Mouse (Mus musculus): ENCODE results near the gene Pax8. TPM values are rescaled to one million over a fixed set of nuclear protein-coding genes. Genes with fewer than 3 reads are reported as not detected.

The Pax8 gene
- polyA plus RNA-seq, 1 experiment from 2014 or later = not detected

DNA sequence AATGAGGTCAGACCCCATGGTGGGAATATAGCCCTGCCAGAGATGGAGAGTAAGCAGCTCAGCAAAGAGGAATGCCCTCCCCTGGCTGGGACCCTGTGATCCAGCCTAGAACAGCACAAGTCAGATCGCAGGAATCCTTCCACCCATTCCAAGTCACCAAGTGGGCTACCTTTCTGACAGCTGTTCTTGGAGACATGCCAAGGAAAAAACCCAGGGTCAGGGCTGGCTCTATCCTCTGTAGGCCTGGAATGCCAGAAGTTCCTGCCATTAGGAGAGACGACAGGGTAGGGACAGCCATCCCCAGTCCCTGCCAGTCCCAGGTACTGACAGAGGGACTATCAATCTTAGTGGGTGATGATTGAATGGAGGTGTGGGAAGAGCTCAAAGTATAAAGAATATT lies 4.5 kb upstream of the Pax8 start:
- H3K4me1 ChIP-seq (replicated peaks) = no peaks in the 10 kb centered on the region
- no peak overlapping the region for H3K4me3 ChIP-seq (replicated peaks)
- H3K9ac ChIP-seq (replicated peaks) = no peak overlapping the region
- no peak overlapping the region for H3K4me2 ChIP-seq
- WGBS = 42% methylated on average over 2 of the region's 2 CpGs
- H3K9me3 ChIP-seq = no peaks in the 10 kb centered on the region
- ATAC-seq (ENCODE audit: insufficient number of reproducible peaks, insufficient read depth, low FRiP score, low TSS enrichment, low read depth) = no peak
- no peak overlapping the region for H3K27ac ChIP-seq
- H3K27me3 ChIP-seq = peaks cover 49% of the 10 kb centered on the region
- no peaks in the 10 kb centered on the region for H3K36me3 ChIP-seq

DNA sequence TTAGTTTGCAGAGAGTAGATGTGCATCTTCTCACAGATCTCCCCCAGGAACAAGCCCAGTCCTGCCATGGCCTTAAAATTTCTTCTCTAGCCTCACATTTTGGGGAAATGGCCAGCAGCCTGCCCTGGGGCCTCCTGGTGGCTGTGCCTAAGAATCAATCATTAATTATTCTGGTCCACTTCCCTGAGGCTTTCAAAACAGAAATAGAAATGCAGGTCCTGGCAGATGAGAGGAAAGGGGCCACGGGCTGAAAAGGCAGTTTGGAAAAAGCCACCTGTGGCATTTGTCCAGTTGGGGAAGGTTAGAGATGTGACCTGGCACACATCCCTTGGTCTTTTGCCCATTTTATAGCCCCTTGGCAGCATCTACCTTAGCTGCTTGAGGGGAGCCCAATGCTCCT lies 3.8 kb upstream of the Pax8 start:
- no peak for ATAC-seq (ENCODE audit: insufficient number of reproducible peaks, insufficient read depth, low FRiP score, low TSS enrichment, low read depth)
- Histone ChIP-seq H3K9me3 (no peaks in the 10 kb centered on the region), H3K4me1 (replicated peaks) (peaks cover 3% of the 10 kb centered on the region), H3K27ac (no peak overlapping the region), H3K4me3 (replicated peaks) (no peak overlapping the region), H3K4me2 (no peak overlapping the region), H3K9ac (replicated peaks) (no peak overlapping the region), H3K36me3 (no peaks in the 10 kb centered on the region), H3K27me3 (peaks cover 56% of the 10 kb centered on the region)
- 50% methylated on average over 1 of the region's 1 CpGs for WGBS

DNA sequence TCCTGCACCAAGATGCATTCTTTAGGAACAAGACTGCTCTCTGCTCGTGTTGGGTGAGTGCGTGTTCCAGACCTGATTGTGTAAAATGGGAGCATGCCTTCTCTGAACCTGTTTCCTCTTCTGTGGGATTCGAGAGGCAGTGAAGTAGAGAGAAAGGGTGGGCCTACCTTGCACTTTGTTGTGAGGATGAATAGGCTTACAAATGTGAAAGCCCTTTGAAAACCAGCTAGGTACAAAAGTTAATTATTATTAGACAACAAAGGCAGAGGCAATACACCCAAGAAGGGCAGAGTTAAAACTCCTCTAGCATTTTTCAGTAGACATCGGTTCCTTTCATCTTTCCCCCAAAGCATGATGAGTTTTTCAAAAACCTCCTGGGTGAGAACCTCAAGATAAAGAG lies 3.2 kb upstream of the Pax8 start:
- H3K27me3 ChIP-seq = peaks cover 62% of the 10 kb centered on the region
- no peak overlapping the region for H3K4me2 ChIP-seq
- no peak for ATAC-seq (ENCODE audit: insufficient number of reproducible peaks, insufficient read depth, low FRiP score, low TSS enrichment, low read depth)
- H3K27ac ChIP-seq = no peak overlapping the region
- peaks cover 8% of the 10 kb centered on the region for H3K4me1 ChIP-seq (replicated peaks)
- WGBS = 69% methylated on average over 4 of the region's 4 CpGs
- no peak overlapping the region for H3K9ac ChIP-seq (replicated peaks)
- no peak overlapping the region for H3K4me3 ChIP-seq (replicated peaks)
- no peaks in the 10 kb centered on the region for H3K9me3 ChIP-seq
- H3K36me3 ChIP-seq = no peaks in the 10 kb centered on the region

GRCm38 (mm10) chr2:24474514-24475378 lies 653 bp downstream of the Pax8 start:
- WGBS = 8% methylated on average over 29 of the region's 29 CpGs
- no peak overlapping the region for H3K27ac ChIP-seq
- H3K27me3 ChIP-seq = peaks cover 80% of the 10 kb centered on the region
- H3K4me2 ChIP-seq = peak overlapping the region; percentile 50
- no peaks in the 10 kb centered on the region for H3K9me3 ChIP-seq
- H3K4me1 ChIP-seq (replicated peaks) = peaks cover 10% of the 10 kb centered on the region
- peak overlapping the region; percentile 27 for H3K4me3 ChIP-seq (replicated peaks)
- no peak overlapping the region for H3K9ac ChIP-seq (replicated peaks)
- no peak for ATAC-seq (ENCODE audit: insufficient number of reproducible peaks, insufficient read depth, low FRiP score, low TSS enrichment, low read depth)
- H3K36me3 ChIP-seq = no peaks in the 10 kb centered on the region

DNA sequence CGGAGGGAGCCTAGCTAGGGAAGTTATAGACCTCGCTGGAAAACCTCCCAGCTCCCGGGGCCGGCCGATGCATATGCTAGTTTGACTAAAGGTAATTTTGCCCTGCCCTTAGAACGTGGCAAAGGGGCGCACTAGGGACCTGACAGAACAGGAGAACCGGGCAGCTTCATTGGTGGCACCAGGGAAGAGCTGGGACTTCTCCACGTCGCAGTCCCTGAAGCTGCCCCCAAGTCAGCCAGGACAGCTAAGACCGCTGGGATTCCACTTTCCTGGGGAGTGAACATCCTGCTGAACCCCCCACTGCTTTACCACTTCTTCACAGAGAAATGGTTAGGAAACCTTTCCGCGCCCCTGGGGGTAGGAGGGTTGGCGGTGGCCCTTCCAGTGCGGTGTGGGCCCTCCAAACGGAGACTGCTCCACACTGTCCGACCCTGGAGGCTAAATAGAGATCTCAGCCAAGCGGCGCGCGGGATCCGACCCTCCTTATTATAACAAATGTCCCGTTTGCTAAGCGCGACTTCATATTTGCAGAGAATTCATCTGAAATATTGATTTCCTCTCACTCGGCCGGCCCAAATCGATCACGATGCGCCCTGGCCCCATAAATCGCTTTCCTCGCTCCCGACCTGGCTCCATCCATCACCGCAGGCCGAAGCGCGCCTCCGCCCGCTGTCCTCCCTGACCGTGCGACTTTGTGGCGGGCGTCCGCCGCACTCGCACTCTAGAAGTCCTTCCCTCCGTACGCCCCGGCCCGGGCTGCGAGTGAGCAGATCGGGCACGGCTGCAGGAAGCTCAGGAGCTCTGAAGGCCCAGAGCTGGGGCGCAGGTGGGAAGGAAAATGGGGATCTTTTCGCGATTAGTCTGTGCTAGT lies 1.5 kb downstream of the Pax8 start:
- H3K27me3 ChIP-seq = peaks cover 80% of the 10 kb centered on the region
- no peaks in the 10 kb centered on the region for H3K36me3 ChIP-seq
- H3K4me2 ChIP-seq = peak overlapping the region; percentile 50
- peaks cover 10% of the 10 kb centered on the region for H3K4me1 ChIP-seq (replicated peaks)
- ATAC-seq (ENCODE audit: insufficient number of reproducible peaks, insufficient read depth, low FRiP score, low TSS enrichment, low read depth) = no peak
- H3K27ac ChIP-seq = no peak overlapping the region
- no peaks in the 10 kb centered on the region for H3K9me3 ChIP-seq
- no peak overlapping the region for H3K9ac ChIP-seq (replicated peaks)
- 1% methylated on average over 56 of the region's 56 CpGs for WGBS
- peak overlapping the region; percentile 27 for H3K4me3 ChIP-seq (replicated peaks)

- H3K9ac ChIP-seq (replicated peaks) = no peak overlapping the region
- no peak overlapping the region for H3K4me2 ChIP-seq
- 2% methylated on average over 11 of the region's 11 CpGs for WGBS
- peaks cover 10% of the 10 kb centered on the region for H3K4me1 ChIP-seq (replicated peaks)
- H3K9me3 ChIP-seq = no peaks in the 10 kb centered on the region
- no peaks in the 10 kb centered on the region for H3K36me3 ChIP-seq
- ATAC-seq (ENCODE audit: insufficient number of reproducible peaks, insufficient read depth, low FRiP score, low TSS enrichment, low read depth) = no peak
- no peak overlapping the region for H3K27ac ChIP-seq
- no peak overlapping the region for H3K4me3 ChIP-seq (replicated peaks)
- H3K27me3 ChIP-seq = peaks cover 85% of the 10 kb centered on the region
Observed at GRCm38 (mm10) chr2:24472677-24473076, 2.7 kb downstream of the Pax8 start.

DNA sequence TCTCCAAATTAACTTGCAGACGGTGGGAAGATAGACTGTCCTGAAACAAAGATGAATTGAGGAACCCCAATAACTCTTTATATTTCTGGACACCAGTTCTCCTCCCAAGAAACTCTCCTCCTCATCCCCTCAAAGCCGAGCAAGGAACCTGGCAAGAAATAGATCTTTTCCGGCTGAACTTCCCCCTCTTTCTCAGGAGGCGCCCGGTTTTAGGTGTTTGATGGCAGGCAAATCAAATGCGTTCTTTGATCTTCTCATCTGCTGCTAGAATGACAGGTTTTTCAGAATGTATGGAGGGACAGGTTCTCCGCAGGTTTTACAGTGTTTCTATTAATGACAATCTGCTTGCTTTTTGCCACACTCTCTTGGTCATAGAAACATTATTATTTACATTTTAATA lies 3.3 kb downstream of the Pax8 start:
- no peaks in the 10 kb centered on the region for H3K36me3 ChIP-seq
- H3K4me1 ChIP-seq (replicated peaks) = peaks cover 10% of the 10 kb centered on the region
- no peak for ATAC-seq (ENCODE audit: insufficient number of reproducible peaks, insufficient read depth, low FRiP score, low TSS enrichment, low read depth)
- H3K27ac ChIP-seq = no peak overlapping the region
- whole genome bisulfite sequencing = under 1% methylated on average over 7 of the region's 7 CpGs
- H3K4me2 ChIP-seq = no peak overlapping the region
- peaks cover 86% of the 10 kb centered on the region for H3K27me3 ChIP-seq
- H3K9ac ChIP-seq (replicated peaks) = no peak overlapping the region
- H3K4me3 ChIP-seq (replicated peaks) = no peak overlapping the region
- H3K9me3 ChIP-seq = no peaks in the 10 kb centered on the region

DNA sequence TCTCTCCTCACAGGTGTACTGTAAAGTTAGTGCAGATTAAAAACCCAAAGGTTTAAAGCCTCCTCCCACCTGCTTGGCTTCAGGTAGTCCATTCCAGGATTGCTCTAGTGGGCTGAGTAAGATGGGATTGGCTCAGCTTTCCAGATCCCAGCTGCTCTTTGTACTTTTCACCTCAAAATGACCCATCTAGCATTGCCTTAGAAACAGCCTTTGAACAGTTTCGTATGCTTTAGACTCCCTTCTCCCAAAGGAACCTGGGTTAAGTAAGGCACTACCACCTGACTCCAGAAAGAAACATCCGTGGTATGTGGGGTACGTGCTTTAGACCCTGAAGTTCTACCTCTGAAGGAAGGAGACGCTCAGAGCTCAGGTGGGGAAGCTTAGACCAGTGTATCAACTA lies 6.3 kb downstream of the Pax8 start:
- Histone ChIP-seq H3K4me1 (replicated peaks) (peaks cover 7% of the 10 kb centered on the region), H3K4me2 (no peak overlapping the region), H3K27ac (no peak overlapping the region), H3K4me3 (replicated peaks) (no peak overlapping the region), H3K36me3 (no peaks in the 10 kb centered on the region), H3K27me3 (peaks cover 58% of the 10 kb centered on the region), H3K9me3 (no peaks in the 10 kb centered on the region), H3K9ac (replicated peaks) (no peak overlapping the region)
- WGBS = 55% methylated on average over 4 of the region's 4 CpGs
- no peak for ATAC-seq (ENCODE audit: insufficient number of reproducible peaks, insufficient read depth, low FRiP score, low TSS enrichment, low read depth)

DNA sequence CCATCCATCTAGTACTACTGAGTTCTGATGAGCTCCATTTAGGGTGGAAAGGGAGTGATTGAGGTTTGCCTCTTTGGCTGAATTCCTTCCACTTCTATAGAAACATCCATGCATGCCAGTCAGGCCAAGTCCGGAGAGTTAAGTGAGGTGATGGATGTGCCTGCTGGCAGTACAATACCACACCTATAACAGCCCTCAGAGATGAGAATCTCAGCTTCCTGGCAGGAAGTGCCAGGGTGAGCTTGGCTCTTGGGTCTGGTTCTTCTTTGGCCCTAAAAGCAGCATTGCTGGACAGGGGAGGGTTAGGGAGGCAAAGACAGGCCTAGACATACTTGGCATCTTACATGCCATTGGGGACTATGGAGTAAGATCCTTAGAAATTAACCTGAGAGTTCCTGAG lies 7.0 kb downstream of the Pax8 start:
- 0 out of 2 replicates have a peak, but pooled peaks cover under 1% of the 10 kb centered on the region for H3K4me1 ChIP-seq (replicated peaks)
- H3K9ac ChIP-seq (replicated peaks) = no peak overlapping the region
- no peaks in the 10 kb centered on the region for H3K36me3 ChIP-seq
- H3K27me3 ChIP-seq = peaks cover 51% of the 10 kb centered on the region
- H3K9me3 ChIP-seq = no peaks in the 10 kb centered on the region
- ATAC-seq (ENCODE audit: insufficient number of reproducible peaks, insufficient read depth, low FRiP score, low TSS enrichment, low read depth) = no peak
- no peak overlapping the region for H3K4me3 ChIP-seq (replicated peaks)
- H3K27ac ChIP-seq = no peak overlapping the region
- WGBS = 68% methylated on average over 1 of the region's 1 CpGs
- no peak overlapping the region for H3K4me2 ChIP-seq

- Histone ChIP-seq H3K4me2 (no peak overlapping the region), H3K27ac (no peak overlapping the region), H3K4me1 (replicated peaks) (no peaks in the 10 kb centered on the region), H3K36me3 (no peaks in the 10 kb centered on the region), H3K4me3 (replicated peaks) (no peak overlapping the region), H3K27me3 (peaks cover 40% of the 10 kb centered on the region), H3K9me3 (no peaks in the 10 kb centered on the region), H3K9ac (replicated peaks) (no peak overlapping the region)
- ATAC-seq (ENCODE audit: insufficient number of reproducible peaks, insufficient read depth, low FRiP score, low TSS enrichment, low read depth) = no peak
- 3% methylated on average over 1 of the region's 1 CpGs for WGBS
Observed at GRCm38 (mm10) chr2:24467156-24467555, 8.2 kb downstream of the Pax8 start.

GRCm38 (mm10) chr2:24460808-24461127 lies 14.6 kb downstream of the Pax8 start:
- H3K9me3 ChIP-seq = no peaks in the 10 kb centered on the region
- peaks cover 7% of the 10 kb centered on the region; the same call in 1 of the 2 replicates for H3K27me3 ChIP-seq
- H3K9ac ChIP-seq (replicated peaks) = no peak overlapping the region
- 6% methylated on average over 2 of the region's 2 CpGs for WGBS
- H3K27ac ChIP-seq = no peak overlapping the region
- no peaks in the 10 kb centered on the region for H3K4me1 ChIP-seq (replicated peaks)
- H3K4me3 ChIP-seq (replicated peaks) = no peak overlapping the region
- H3K36me3 ChIP-seq = no peaks in the 10 kb centered on the region
- no peak for ATAC-seq (ENCODE audit: insufficient number of reproducible peaks, insufficient read depth, low FRiP score, low TSS enrichment, low read depth)
- H3K4me2 ChIP-seq = no peak overlapping the region
